Mouse (Mus musculus) lung, embryonic 15.5 days (tissue): ENCODE measurements at regions not wholly inside any gene's neighbourhood (a gene's known extent, or its start where the extent isn't known, plus 50 kb on each side); places are given as distances from the start of the nearest gene placed in this dataset.

Experiments
- ATAC-seq: fragments of 200-750 bp; cut with Nextera tagmentation; 2 replicates; pipeline ENCODE4 v1.8.0; 2017; ENCODE audit warnings: moderate number of reproducible peaks, borderline replicate concordance; ENCODE audit not compliant: low FRiP score, low TSS enrichment; ENCODE audit errors: extremely low read depth
- H3K27ac ChIP-seq: fragments of 300-500 bp; sonication (generic); 2 replicates; pipeline ENCODE4 v1.5.1; 2015; ENCODE audit warnings: moderate library complexity, mild to moderate bottlenecking, inconsistent platforms
- H3K27me3 ChIP-seq: fragments of 300-500 bp; sonication (generic); 2 replicates; pipeline ENCODE4 v1.6.1; 2015; ENCODE audit warnings: inconsistent platforms
- H3K36me3 ChIP-seq: fragments of 300-500 bp; sonication (generic); 2 replicates; pipeline ENCODE4 v1.6.1; 2015; ENCODE audit warnings: inconsistent platforms
- H3K4me1 ChIP-seq: fragments of 300-500 bp; sonication (generic); 2 replicates; pipeline ENCODE4 v1.6.1; 2015; ENCODE audit warnings: inconsistent platforms
- H3K4me2 ChIP-seq: fragments of 300-500 bp; sonication (generic); 2 replicates; pipeline ENCODE4 v1.6.1; 2015; ENCODE audit warnings: inconsistent platforms, mild to moderate bottlenecking, moderate library complexity
- H3K4me3 ChIP-seq: fragments of 300-500 bp; sonication (generic); 2 replicates; pipeline ENCODE4 v1.5.1; 2015; ENCODE audit warnings: mild to moderate bottlenecking, inconsistent platforms
- H3K9ac ChIP-seq: fragments of 300-500 bp; sonication (generic); 2 replicates; pipeline ENCODE4 v1.6.1; 2015; ENCODE audit warnings: inconsistent platforms
- H3K9me3 ChIP-seq: fragments of 300-500 bp; sonication (generic); 2 replicates; pipeline ENCODE4 v1.6.1; 2016; ENCODE audit warnings: inconsistent platforms
- WGBS: fragments of 180-500 bp; shearing (Covaris S2); methylation state at CpG from one replicate; pipeline ENCODE4 v1.1.7; 2015; 5-methylcytosine and 5-hydroxymethylcytosine counted together

DNA sequence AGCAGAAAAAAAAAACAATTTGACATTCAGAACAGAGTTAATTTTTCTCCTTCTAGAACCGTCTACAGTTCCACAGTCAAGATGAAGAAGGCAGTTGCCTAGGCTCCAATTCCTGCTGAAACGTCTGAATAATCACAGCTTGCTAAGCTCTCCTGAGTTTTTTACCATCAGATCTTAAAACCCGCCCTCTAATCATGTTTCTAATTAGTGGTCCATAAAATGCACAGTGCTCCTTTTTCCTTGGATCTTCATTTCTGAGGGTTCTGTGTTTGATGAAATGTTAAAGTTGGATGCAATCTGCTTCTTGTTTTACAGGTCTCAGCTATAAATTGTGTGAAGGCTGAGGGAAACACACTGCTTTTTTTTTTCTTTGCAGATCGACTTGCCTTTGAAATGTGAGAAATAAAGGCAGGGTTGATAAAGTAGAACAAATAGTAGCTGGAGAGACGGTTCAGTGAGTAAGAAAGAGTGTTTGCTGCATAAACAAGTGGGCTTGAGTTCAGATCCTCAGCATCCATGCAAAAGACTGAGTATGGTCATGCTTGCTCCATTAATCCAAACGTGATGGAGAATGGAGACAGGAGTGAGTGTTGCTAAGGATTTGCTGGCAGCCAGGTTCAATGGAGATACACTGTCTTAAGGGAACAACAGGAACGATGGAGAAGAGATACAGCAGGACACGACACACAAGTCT, 499.3 kb downstream of the Nuf2 start:
- H3K36me3 ChIP-seq, result no peaks in the 10 kb centered on the region
- no peak overlapping the region for H3K9ac ChIP-seq
- H3K27me3 ChIP-seq, result no peaks in the 10 kb centered on the region
- H3K27ac ChIP-seq, result no peak overlapping the region
- ATAC-seq, result no peak
- H3K4me2 ChIP-seq, result no peak overlapping the region
- WGBS, result 54% methylated on average over 8 of the region's 8 CpGs
- no peaks in the 10 kb centered on the region for H3K9me3 ChIP-seq
- H3K4me1 ChIP-seq, result no peaks in the 10 kb centered on the region
- H3K4me3 ChIP-seq, result no peak overlapping the region

DNA sequence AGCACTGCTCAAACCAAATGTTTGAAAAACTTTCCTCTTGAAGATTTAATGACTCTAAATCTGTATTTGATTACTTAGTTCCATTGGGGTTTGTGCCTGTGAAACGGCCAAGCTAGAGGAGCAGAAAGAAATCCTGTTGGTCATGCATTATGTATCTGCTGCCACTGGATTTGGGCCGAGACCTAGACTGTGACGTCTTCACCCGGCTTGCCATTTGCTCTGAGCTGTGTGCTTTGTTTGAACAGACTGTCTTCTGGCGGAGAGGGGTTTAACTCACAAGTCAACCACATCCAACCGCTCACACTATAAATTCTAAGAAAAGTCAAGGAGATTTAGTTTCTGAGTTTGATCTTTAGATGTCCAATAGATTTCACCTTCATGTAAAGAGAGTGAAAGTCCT, 503.6 kb downstream of the Nuf2 start:
- 71% methylated on average over 6 of the region's 6 CpGs for WGBS
- no peaks in the 10 kb centered on the region for H3K9me3 ChIP-seq
- no peak for ATAC-seq
- H3K4me3 ChIP-seq, result no peak overlapping the region
- no peak overlapping the region for H3K27ac ChIP-seq
- no peaks in the 10 kb centered on the region for H3K27me3 ChIP-seq
- H3K4me1 ChIP-seq, result no peaks in the 10 kb centered on the region
- no peak overlapping the region for H3K4me2 ChIP-seq
- H3K9ac ChIP-seq, result no peak overlapping the region
- H3K36me3 ChIP-seq, result no peaks in the 10 kb centered on the region

DNA sequence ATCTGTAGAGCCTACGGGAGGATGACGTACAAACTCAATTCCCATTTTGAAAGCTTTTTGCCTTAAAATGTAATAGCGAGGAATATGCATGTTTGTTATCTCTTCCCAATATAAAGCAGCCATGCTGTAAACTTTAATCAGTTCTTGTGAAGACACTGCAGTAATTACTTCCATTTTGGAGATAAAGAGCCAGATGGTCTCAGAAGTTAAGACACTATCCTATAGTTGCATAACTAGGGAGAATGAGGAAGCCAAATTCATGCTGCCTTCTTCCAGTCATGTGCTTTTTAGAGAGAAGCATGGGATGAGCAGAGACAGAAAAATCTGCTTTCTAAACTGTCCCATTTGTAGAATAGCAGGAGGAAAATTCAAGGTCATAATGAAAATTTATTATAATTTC, 504.0 kb downstream of the Nuf2 start:
- no peaks in the 10 kb centered on the region for H3K27me3 ChIP-seq
- no peak overlapping the region for H3K4me3 ChIP-seq
- H3K4me1 ChIP-seq, result no peaks in the 10 kb centered on the region
- H3K4me2 ChIP-seq, result no peak overlapping the region
- 91% methylated on average over 3 of the region's 3 CpGs for WGBS
- H3K9me3 ChIP-seq, result no peaks in the 10 kb centered on the region
- H3K9ac ChIP-seq, result no peak overlapping the region
- no peaks in the 10 kb centered on the region for H3K36me3 ChIP-seq
- H3K27ac ChIP-seq, result no peak overlapping the region
- no peak for ATAC-seq

DNA sequence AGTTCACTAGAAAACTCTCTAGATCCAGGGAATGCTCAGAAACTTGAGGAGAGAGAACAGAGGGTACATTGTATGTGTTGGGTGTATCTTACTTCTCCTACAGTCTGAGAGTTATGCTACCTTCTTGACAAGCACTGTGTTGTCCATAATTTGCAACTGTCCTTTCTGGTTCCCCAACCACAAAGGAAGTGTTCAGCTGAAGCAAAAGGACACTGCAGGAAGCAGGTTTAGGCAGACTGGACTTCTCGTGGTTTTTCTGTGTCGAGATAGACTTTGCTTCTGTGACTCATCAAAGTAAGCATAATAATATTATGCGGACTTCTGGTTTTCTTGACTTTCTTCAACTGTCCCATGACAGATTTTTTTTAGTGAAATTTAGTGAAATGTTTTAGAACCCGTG, 506.7 kb downstream of the Nuf2 start:
- Histone ChIP-seq H3K27me3 (no peaks in the 10 kb centered on the region), H3K9me3 (no peaks in the 10 kb centered on the region), H3K9ac (no peak overlapping the region), H3K4me3 (no peak overlapping the region), H3K4me1 (no peaks in the 10 kb centered on the region), H3K36me3 (no peaks in the 10 kb centered on the region), H3K27ac (no peak overlapping the region), H3K4me2 (no peak overlapping the region)
- whole genome bisulfite sequencing, result 77% methylated on average over 4 of the region's 4 CpGs
- no peak for ATAC-seq

DNA sequence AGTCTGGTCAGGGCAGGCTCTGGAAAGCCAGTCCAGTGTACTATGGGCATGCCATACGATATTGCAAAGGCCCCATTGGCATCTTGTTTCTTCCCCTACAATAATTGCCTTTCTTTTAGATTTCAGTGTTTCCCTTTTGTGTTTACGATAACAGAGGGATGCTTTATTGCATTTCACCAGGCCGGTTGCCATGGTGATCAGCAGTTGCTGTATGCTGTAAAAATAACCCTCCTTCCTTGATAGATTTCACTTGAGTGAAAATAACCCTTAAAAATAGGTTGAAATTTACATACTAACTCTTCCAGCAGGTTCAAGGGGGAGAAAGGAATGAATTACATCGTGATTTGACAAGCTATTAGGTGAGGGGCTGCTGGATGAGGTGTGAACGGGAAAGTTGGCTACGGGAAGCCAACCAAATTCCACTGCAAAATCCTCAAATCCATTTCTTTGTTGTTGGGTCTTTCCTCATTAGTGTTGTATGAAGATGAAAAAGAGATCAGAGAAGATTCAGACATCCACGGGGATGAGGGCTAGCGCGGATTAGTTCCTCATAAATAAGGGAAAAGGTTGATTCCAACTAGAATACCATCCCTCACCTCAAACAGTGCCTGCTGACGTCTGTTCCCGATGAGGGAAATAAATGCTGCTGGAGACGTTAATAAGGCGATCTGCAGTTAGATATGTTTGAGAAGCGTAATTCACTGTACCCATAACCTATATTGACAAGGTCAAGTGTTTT, 539.6 kb downstream of the Nuf2 start:
- Histone ChIP-seq H3K4me3 (no peak overlapping the region), H3K36me3 (no peaks in the 10 kb centered on the region), H3K9ac (no peak overlapping the region), H3K4me1 (no peaks in the 10 kb centered on the region), H3K9me3 (no peaks in the 10 kb centered on the region), H3K27ac (no peak overlapping the region), H3K4me2 (no peak overlapping the region), H3K27me3 (no peaks in the 10 kb centered on the region)
- no peak for ATAC-seq
- 44% methylated on average over 14 of the region's 14 CpGs for WGBS

DNA sequence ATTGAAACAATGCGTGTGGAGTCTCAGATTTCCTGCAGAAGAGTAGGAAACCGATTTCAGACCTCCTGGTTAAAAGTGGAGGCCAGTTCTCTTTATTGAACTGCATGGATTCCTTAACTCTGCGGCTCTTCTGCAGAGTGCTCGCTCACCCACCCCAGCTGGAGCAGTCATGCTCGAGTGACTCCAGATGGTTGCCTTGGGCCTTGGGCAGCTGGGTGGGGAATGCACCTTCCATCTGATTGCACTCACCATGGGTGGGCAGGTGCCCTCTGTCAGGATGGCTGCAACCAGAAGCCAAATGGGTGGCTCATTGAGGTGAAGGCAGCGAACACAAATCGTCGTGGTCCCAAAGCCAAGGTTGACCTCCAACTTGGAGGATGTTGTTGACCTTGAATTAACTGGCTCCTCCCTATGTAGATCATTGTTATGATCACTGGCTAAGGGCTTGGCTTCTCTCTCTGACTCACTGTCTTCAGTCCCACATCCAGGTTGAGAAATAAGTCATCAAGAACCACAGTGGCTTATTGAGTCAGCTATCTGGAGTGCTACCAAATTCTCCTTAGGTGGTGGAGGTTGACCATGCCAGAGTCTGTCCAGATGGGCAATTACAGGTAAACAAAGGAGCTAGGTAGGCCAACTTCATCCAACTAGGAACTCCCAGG, 543.1 kb upstream of the Pbx1 start:
- ATAC-seq, result no peak
- H3K9me3 ChIP-seq, result no peaks in the 10 kb centered on the region
- H3K9ac ChIP-seq, result no peak overlapping the region
- H3K4me3 ChIP-seq, result no peak overlapping the region
- H3K27ac ChIP-seq, result no peak overlapping the region
- H3K4me2 ChIP-seq, result no peak overlapping the region
- H3K4me1 ChIP-seq, result no peaks in the 10 kb centered on the region
- no peaks in the 10 kb centered on the region for H3K36me3 ChIP-seq
- 69% methylated on average over 8 of the region's 8 CpGs for WGBS
- no peaks in the 10 kb centered on the region for H3K27me3 ChIP-seq

DNA sequence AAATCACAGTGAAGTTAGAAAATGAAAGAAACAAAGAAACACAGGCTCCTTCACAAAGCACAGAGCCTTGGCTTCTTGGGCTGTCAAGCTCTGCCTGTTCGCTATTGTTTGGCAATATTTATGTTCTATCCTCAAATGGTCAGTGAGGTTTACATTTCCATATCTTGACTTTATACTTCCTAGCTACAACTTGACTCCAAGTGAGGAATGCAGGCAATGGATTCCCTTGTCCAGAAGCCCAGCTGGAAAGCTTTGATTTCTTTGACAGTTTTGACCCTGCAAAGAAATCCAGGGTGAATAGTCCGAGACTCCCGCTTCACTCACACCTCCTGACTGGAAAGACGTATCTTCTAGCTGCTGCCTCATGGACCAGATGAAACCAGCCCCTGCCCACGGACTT, 537.3 kb upstream of the Pbx1 start:
- ATAC-seq, result peak; percentile 35; the same call in 1 of the 2 replicates
- no peak overlapping the region for H3K9ac ChIP-seq
- WGBS, result 24% methylated on average over 5 of the region's 5 CpGs
- H3K27ac ChIP-seq, result 0 out of 2 replicates have a peak overlapping the region, but pooled peaks have one; percentile 27
- H3K9me3 ChIP-seq, result no peaks in the 10 kb centered on the region
- no peak overlapping the region for H3K4me3 ChIP-seq
- no peaks in the 10 kb centered on the region for H3K27me3 ChIP-seq
- H3K4me1 ChIP-seq, result no peaks in the 10 kb centered on the region
- H3K4me2 ChIP-seq, result peak overlapping the region; percentile 30
- H3K36me3 ChIP-seq, result no peaks in the 10 kb centered on the region

DNA sequence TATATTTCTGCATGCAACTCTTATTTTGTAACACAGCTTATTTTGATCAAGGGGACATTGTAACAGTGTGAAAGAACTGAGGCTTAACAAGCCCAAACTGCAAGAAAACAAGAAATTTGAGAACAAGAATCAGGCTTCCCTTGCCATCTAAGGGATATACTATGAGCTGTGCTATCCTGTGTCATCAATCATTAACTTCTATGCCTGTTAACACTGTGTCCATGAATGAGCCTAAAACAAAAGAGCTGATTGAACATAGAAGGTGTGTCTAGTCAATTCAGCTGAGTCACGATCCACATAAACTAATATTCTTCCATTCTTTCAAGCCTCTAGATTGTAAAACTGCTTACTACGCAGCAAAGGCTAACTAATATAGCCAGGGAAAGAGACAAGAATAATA, 535.3 kb upstream of the Pbx1 start:
- 63% methylated on average over 2 of the region's 2 CpGs for WGBS
- H3K9ac ChIP-seq, result no peak overlapping the region
- no peak for ATAC-seq

DNA sequence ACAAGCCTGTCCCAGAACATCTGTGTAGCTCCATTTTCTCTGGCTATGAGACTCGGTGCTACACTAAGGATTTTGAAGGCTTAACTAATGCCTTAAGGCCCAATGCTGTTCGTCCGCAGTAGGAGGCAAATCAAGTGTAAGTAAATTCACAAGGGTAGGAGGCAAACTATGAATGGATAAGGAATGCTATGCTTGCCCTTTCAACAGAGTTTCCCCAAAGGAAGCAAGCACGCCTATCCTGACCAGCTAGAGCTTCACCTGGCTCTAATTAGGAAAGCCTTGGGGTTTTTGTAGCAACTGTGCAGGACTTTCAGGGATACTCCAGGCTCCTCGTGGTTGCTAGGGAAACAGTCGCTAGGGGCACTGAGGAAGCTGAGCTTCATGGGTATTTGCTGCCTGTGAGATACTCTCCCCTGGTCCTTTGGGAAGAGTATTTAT, 532.4 kb upstream of the Pbx1 start:
- Histone ChIP-seq H3K9me3 (no peaks in the 10 kb centered on the region), H3K27me3 (no peaks in the 10 kb centered on the region), H3K4me2 (no peak overlapping the region), H3K9ac (no peak overlapping the region), H3K4me1 (no peaks in the 10 kb centered on the region), H3K36me3 (no peaks in the 10 kb centered on the region), H3K27ac (no peak overlapping the region), H3K4me3 (no peak overlapping the region)
- no peak for ATAC-seq
- WGBS, result 62% methylated on average over 6 of the region's 6 CpGs

More for the DNA sequence above, 535.3 kb upstream of the Pbx1 start:
- Histone ChIP-seq H3K4me3 (no peak overlapping the region), H3K36me3 (no peaks in the 10 kb centered on the region), H3K27ac (no peak overlapping the region), H3K4me1 (no peaks in the 10 kb centered on the region), H3K9me3 (no peaks in the 10 kb centered on the region), H3K4me2 (no peak overlapping the region), H3K27me3 (no peaks in the 10 kb centered on the region)

DNA sequence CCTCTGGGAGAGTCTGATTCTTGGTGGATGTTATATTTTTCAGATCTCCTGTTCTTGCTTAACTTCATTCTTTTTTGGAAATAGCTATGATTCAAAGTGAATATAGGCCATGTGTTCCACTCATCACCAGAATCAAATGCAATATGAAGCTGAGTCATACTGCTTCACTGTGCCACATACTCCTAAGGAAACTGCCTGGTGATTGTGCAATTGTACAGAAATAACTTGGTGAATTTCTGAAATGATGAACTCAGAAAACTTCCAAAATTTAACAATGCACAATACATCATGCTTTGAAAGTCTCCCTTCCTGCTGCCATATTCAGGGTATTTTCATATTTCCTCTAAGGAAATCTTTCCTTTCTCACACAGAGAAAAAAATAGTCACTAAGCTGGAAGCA, 518.9 kb upstream of the Pbx1 start:
- H3K4me3 ChIP-seq, result no peak overlapping the region
- no peak overlapping the region for H3K27ac ChIP-seq
- no peak for ATAC-seq
- no peak overlapping the region for H3K4me2 ChIP-seq
- no peak overlapping the region for H3K9ac ChIP-seq
- H3K9me3 ChIP-seq, result no peaks in the 10 kb centered on the region
- no peaks in the 10 kb centered on the region for H3K27me3 ChIP-seq
- H3K4me1 ChIP-seq, result no peaks in the 10 kb centered on the region
- no peaks in the 10 kb centered on the region for H3K36me3 ChIP-seq

DNA sequence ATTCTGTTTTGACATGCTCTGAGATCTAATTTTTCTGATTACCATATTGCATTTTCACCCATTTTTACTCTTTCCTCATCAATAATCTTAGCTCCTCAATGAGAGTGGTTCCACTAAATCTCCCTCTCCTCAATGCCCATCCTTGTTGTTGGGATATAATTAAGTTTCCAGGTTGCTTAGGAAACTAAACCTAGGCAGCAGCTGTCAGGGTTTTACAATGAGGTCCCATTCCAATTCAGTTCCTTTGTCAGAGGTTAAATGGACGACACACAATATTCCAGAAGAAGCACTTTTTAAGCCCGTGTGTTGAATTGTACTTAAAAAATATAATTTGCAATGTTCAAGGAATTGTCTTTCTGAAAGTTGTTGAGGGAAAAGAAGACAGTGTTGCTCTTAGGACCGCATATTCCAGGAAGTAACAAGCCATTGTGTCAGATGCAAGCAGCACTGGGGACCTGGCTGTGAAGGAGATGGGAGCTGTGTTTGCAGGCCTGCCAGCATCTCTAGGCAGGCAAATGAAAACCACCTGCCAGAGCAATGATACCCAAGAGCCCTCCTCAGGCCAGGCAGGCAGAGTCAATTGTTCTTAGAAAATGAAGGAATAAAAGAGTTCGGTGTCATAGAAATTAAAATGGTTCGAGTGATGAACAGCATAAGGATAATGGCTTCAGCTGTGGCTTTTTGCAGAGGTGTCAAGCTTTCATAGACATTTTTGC, 492.2 kb upstream of the Pbx1 start:
- H3K4me2 ChIP-seq, result no peak overlapping the region
- H3K4me1 ChIP-seq, result no peaks in the 10 kb centered on the region
- no peaks in the 10 kb centered on the region for H3K36me3 ChIP-seq
- H3K27me3 ChIP-seq, result no peaks in the 10 kb centered on the region
- no peak overlapping the region for H3K4me3 ChIP-seq
- H3K27ac ChIP-seq, result no peak overlapping the region
- ATAC-seq, result no peak
- H3K9ac ChIP-seq, result no peak overlapping the region
- 81% methylated on average over 5 of the region's 5 CpGs for WGBS
- H3K9me3 ChIP-seq, result no peaks in the 10 kb centered on the region
